ENCODE assay signal across 17 mouse cellular contexts in genomic region chr13:49788563-49789393, GRCm38 (mm10). TPM values are rescaled to one million over a fixed set of nuclear protein-coding genes. Genes with fewer than 3 reads are reported as not detected.
DNase-seq lines count a peak whose midpoint lies in the region; ATAC-seq and TF ChIP-seq lines count a peak whose summit lies in the region.
"Had no signal": no experiment of that assay in that cellular context is flagged by ENCODE, and none has a peak within 500 bp of the region (broad histone marks: within the 10 kb centered on the region; RNA-seq: fewer than 3 reads in every experiment).

No protein-coding gene starts in this region.

- H3K27ac ChIP-seq in embryonic facial prominence, embryonic 12.5 days, result 0 out of 2 replicates have a peak overlapping the region, but pooled peaks have one; percentile 17
- no peak overlapping the region for H3K27ac ChIP-seq in embryonic facial prominence, embryonic 10.5 days (replicated peaks)
- H3K27ac ChIP-seq in lung, embryonic 14.5 days (ENCODE audit: low read depth), result no peak overlapping the region
- H3K27ac ChIP-seq in heart, embryonic 14.5 days (replicated peaks in 1 of 2; ENCODE audit: control insufficient read depth in 1 of 2, insufficient read depth in 1 of 2, low read depth in 2 of 2, low read length in 2 of 2), result peak overlapping the region; percentile 64 to 66
- no peak overlapping the region for H3K27ac ChIP-seq in liver, embryonic 16.5 days (ENCODE audit: low read length)
- H3K27ac ChIP-seq: forebrain, embryonic 15.5 days; hindbrain, embryonic 15.5 days; limb, embryonic 15.5 days had no signal

- no peak overlapping the region for H3K4me3 ChIP-seq in embryonic facial prominence, embryonic 12.5 days
- H3K4me3 ChIP-seq in embryonic facial prominence, embryonic 10.5 days, result no peak overlapping the region
- H3K4me3 ChIP-seq in lung, embryonic 14.5 days (ENCODE audit: low read depth, low read length), result no peak overlapping the region
- no peak overlapping the region for H3K4me3 ChIP-seq in heart, embryonic 14.5 days (ENCODE audit: control insufficient read depth in 1 of 2, insufficient read depth in 1 of 2, low read depth in 1 of 2, low read length in 2 of 2)
- H3K4me3 ChIP-seq in liver, embryonic 16.5 days (ENCODE audit: low read depth, low read length), result no peak overlapping the region
- H3K4me3 ChIP-seq: forebrain, embryonic 15.5 days; hindbrain, embryonic 15.5 days; limb, embryonic 15.5 days had no signal

- H3K4me1 ChIP-seq in embryonic facial prominence, embryonic 12.5 days, result no peaks in the 10 kb centered on the region
- peaks cover 7% of the 10 kb centered on the region for H3K4me1 ChIP-seq in embryonic facial prominence, embryonic 10.5 days
- H3K4me1 ChIP-seq in lung, embryonic 14.5 days (ENCODE audit: insufficient read depth), result no peaks in the 10 kb centered on the region
- peaks cover 4 to 15% of the 10 kb centered on the region in 2 experiments for H3K4me1 ChIP-seq in heart, embryonic 14.5 days (ENCODE audit: control insufficient read depth in 2 of 2, insufficient read depth in 2 of 2, low read length in 2 of 2)
- H3K4me1 ChIP-seq in liver, embryonic 16.5 days (ENCODE audit: control insufficient read depth, low read depth, low read length), result no peaks in the 10 kb centered on the region
- H3K4me1 ChIP-seq: forebrain, embryonic 15.5 days; hindbrain, embryonic 15.5 days; limb, embryonic 15.5 days had no signal

- WGBS in embryonic facial prominence, embryonic 12.5 days, result 61% methylated on average over 5 of the region's 5 CpGs
- WGBS in embryonic facial prominence, embryonic 10.5 days, result 65% methylated on average over 5 of the region's 5 CpGs
- WGBS in lung, embryonic 14.5 days, result 37% methylated on average over 5 of the region's 5 CpGs
- WGBS in heart, embryonic 14.5 days, result 28% methylated on average over 5 of the region's 5 CpGs
- WGBS in liver, embryonic 16.5 days (ENCODE audit: insufficient replicate concordance), result 19% methylated on average over 5 of the region's 5 CpGs

- no peak for TF ChIP-seq CTCF in lung, embryonic 14.5 days (IDR thresholded peaks at IDR 0.05; ENCODE audit: low read depth)

- H3K9ac ChIP-seq in embryonic facial prominence, embryonic 12.5 days, result no peak overlapping the region
- H3K9ac ChIP-seq in lung, embryonic 14.5 days, result no peak overlapping the region
- no peak overlapping the region; the same call in 1 of the 2 replicates for H3K9ac ChIP-seq in heart, embryonic 14.5 days (ENCODE audit: low read length)
- H3K9ac ChIP-seq in liver, embryonic 16.5 days (ENCODE audit: low read depth, low read length), result no peak overlapping the region
- H3K9ac ChIP-seq: forebrain, embryonic 15.5 days; hindbrain, embryonic 15.5 days; limb, embryonic 15.5 days had no signal

- no peak overlapping the region for H3K4me2 ChIP-seq in embryonic facial prominence, embryonic 12.5 days (replicated peaks)
- H3K4me2 ChIP-seq in lung, embryonic 14.5 days, result no peak overlapping the region
- no peak overlapping the region for H3K4me2 ChIP-seq in heart, embryonic 14.5 days (ENCODE audit: low read length)
- no peak overlapping the region for H3K4me2 ChIP-seq in liver, embryonic 16.5 days (ENCODE audit: low read depth, low read length)
- H3K4me2 ChIP-seq: forebrain, embryonic 15.5 days; hindbrain, embryonic 15.5 days; limb, embryonic 15.5 days had no signal

- no peaks in the 10 kb centered on the region for H3K27me3 ChIP-seq in embryonic facial prominence, embryonic 12.5 days
- no peaks in the 10 kb centered on the region for H3K27me3 ChIP-seq in embryonic facial prominence, embryonic 10.5 days (replicated peaks; ENCODE audit: low read depth, poor library complexity, severe bottlenecking)
- H3K27me3 ChIP-seq in lung, embryonic 14.5 days (ENCODE audit: insufficient read depth, low read length), result no peaks in the 10 kb centered on the region
- no peaks in the 10 kb centered on the region for H3K27me3 ChIP-seq in heart, embryonic 14.5 days (ENCODE audit: control insufficient read depth, insufficient read depth, low read length)
- no peaks in the 10 kb centered on the region for H3K27me3 ChIP-seq in liver, embryonic 16.5 days (ENCODE audit: control insufficient read depth, insufficient read depth, low read depth, low read length)
- H3K27me3 ChIP-seq: forebrain, embryonic 15.5 days; hindbrain, embryonic 15.5 days; limb, embryonic 15.5 days had no signal

- no peak for ATAC-seq in embryonic facial prominence, embryonic 12.5 days (ENCODE audit: insufficient number of reproducible peaks, insufficient read depth, low FRiP score, low TSS enrichment)
- peak; percentile 8; the same call in 1 of the 2 replicates for ATAC-seq in lung, embryonic 14.5 days (ENCODE audit: insufficient read depth)
- ATAC-seq in heart, embryonic 14.5 days (ENCODE audit: insufficient number of reproducible peaks, insufficient read depth, low FRiP score, low read depth), result peak; percentile 78
- peak; percentile 45 for ATAC-seq in liver, embryonic 16.5 days (ENCODE audit: low read depth)
- ATAC-seq: forebrain, embryonic 15.5 days had no signal

- no peaks in the 10 kb centered on the region for H3K36me3 ChIP-seq in embryonic facial prominence, embryonic 12.5 days
- no peaks in the 10 kb centered on the region for H3K36me3 ChIP-seq in embryonic facial prominence, embryonic 10.5 days (replicated peaks)
- no peaks in the 10 kb centered on the region for H3K36me3 ChIP-seq in lung, embryonic 14.5 days (ENCODE audit: insufficient read depth)
- no peaks in the 10 kb centered on the region for H3K36me3 ChIP-seq in heart, embryonic 14.5 days (ENCODE audit: control insufficient read depth, insufficient read depth, low read length)
- no peaks in the 10 kb centered on the region for H3K36me3 ChIP-seq in liver, embryonic 16.5 days (ENCODE audit: control insufficient read depth, insufficient read depth)
- H3K36me3 ChIP-seq: forebrain, embryonic 15.5 days; hindbrain, embryonic 15.5 days; limb, embryonic 15.5 days had no signal

- H3K9me3 ChIP-seq in embryonic facial prominence, embryonic 12.5 days, result no peaks in the 10 kb centered on the region
- H3K9me3 ChIP-seq in embryonic facial prominence, embryonic 10.5 days, result peaks cover 5% of the 10 kb centered on the region; the same call in 1 of the 2 replicates
- H3K9me3 ChIP-seq in lung, embryonic 14.5 days (ENCODE audit: low read depth, low read length), result no peaks in the 10 kb centered on the region
- H3K9me3 ChIP-seq in heart, embryonic 14.5 days (ENCODE audit: control insufficient read depth, low read length), result no peaks in the 10 kb centered on the region
- H3K9me3 ChIP-seq in liver, embryonic 16.5 days (replicated peaks; ENCODE audit: control insufficient read depth, low read length), result no peaks in the 10 kb centered on the region
- H3K9me3 ChIP-seq: forebrain, embryonic 15.5 days; hindbrain, embryonic 15.5 days; limb, embryonic 15.5 days had no signal

- DNase-seq in embryonic facial prominence, embryonic 10.5 days (ENCODE audit: low spot score), result no peak
- DNase-seq in lung, embryonic 14.5 days, result peak; percentile 3
- no peak for DNase-seq in lung, postnatal 36 days
- no peak for DNase-seq in cerebellum, postnatal 14 days
- no peak for DNase-seq in lung, adult 18-20 months
- DNase-seq: layer of hippocampus, adult 9-11 months; right cerebral cortex, postnatal 25 days had no signal

RNA-seq across cellular contexts. Expression of gene Gm30302, which starts 10.0 kb away (rescaled TPM):
- not detected in 2 replicates for polyA plus RNA-seq in embryonic facial prominence, embryonic 12.5 days (2016; fragmentation: Nextera tagmentation; extraction: Ambion mirVana)
- polyA plus RNA-seq in embryonic facial prominence, embryonic 10.5 days (2016; fragmentation: Nextera tagmentation; extraction: Ambion mirVana), result not detected in 2 replicates
- polyA plus RNA-seq in lung, embryonic 14.5 days (2014; fragmentation: Nextera tagmentation; extraction: Ambion mirVana), result not detected in 2 replicates
- 0.07 and 0.09 TPM in 2 replicates for polyA plus RNA-seq in heart, embryonic 14.5 days (2014; fragmentation: Nextera tagmentation; extraction: Ambion mirVana)
- polyA plus RNA-seq in liver, embryonic 16.5 days (2015; fragmentation: Nextera tagmentation; extraction: Ambion mirVana), result not detected in 2 replicates
- polyA plus RNA-seq: forebrain, embryonic 15.5 days; hindbrain, embryonic 15.5 days; kidney, embryonic 14.5 days; limb, embryonic 15.5 days; midbrain, postnatal 0 days; neural tube, embryonic 11.5 days; urinary bladder, adult 2 months had no signal

Comparison
In these comparisons a context has a peak if more than half of its experiments do, and no peak if none do; other contexts are left out.
1. H3K27ac ChIP-seq: peak in embryonic facial prominence, embryonic 12.5 days (single experiment) and heart, embryonic 14.5 days (2 of 2); none in embryonic facial prominence, embryonic 10.5 days (single experiment), lung, embryonic 14.5 days (single experiment) and liver, embryonic 16.5 days (single experiment).